Mouse (Mus musculus) embryo, embryonic 11.5 days (tissue): ENCODE measurements around the gene Serpina10.
"Not testable (repeated sequence)": the region's sequence is repeated elsewhere in the genome, so short reads cannot be mapped to it uniquely, and the experiment has no call there.

Experiments
- DNase-seq: peaks from one replicate; pipeline ENCODE4 v3.0.0-alpha.2; 2012; ENCODE audit warnings: low read depth, low spot score

Serpina10 gene

GRCm38 (mm10) chr12:103631203-103631612 lies at the start of gene Serpina10:
Serpina10 (minus strand) TSS chr12:103631444.
- no peak for DNase-seq

- DNase-seq, result not testable (repeated sequence)
Observed at GRCm38 (mm10) chr12:103679853-103680252, 48.6 kb upstream of the Serpina10 start.

- no peak for DNase-seq
Observed at GRCm38 (mm10) chr12:103676039-103676438, 44.8 kb upstream of the Serpina10 start, which contains the start of gene Serpina16. Serpina16 (minus strand) TSS chr12:103676139.

- DNase-seq, result no peak
Observed at GRCm38 (mm10) chr12:103673179-103673578, 41.9 kb upstream of the Serpina10 start.

GRCm38 (mm10) chr12:103671483-103671882 lies 40.2 kb upstream of the Serpina10 start:
- DNase-seq, result no peak

- no peak for DNase-seq
Observed at GRCm38 (mm10) chr12:103670964-103671363, 39.7 kb upstream of the Serpina10 start.

- DNase-seq, result no peak
Observed at GRCm38 (mm10) chr12:103670344-103670743, 39.1 kb upstream of the Serpina10 start.

- no peak for DNase-seq
Observed at GRCm38 (mm10) chr12:103665286-103665685, 34.0 kb upstream of the Serpina10 start.

- not testable (repeated sequence) for DNase-seq
Observed at GRCm38 (mm10) chr12:103662053-103662452, 30.8 kb upstream of the Serpina10 start.

- no peak for DNase-seq
Observed at GRCm38 (mm10) chr12:103660076-103660475, 28.8 kb upstream of the Serpina10 start.

- DNase-seq, result no peak
Observed at GRCm38 (mm10) chr12:103659171-103659570, 27.9 kb upstream of the Serpina10 start.

- DNase-seq, result no peak
Observed at GRCm38 (mm10) chr12:103657991-103658390, 26.7 kb upstream of the Serpina10 start.

GRCm38 (mm10) chr12:103656848-103657626 lies 25.8 kb upstream of the Serpina10 start, which contains the start of gene Serpina6:
Serpina6 (minus strand) TSS chr12:103657212.
- DNase-seq, result no peak

GRCm38 (mm10) chr12:103655123-103656044 lies 24.1 kb upstream of the Serpina10 start:
- DNase-seq, result no peak

GRCm38 (mm10) chr12:103653836-103654235 lies 22.6 kb upstream of the Serpina10 start:
- DNase-seq, result no peak

- DNase-seq, result no peak
Observed at GRCm38 (mm10) chr12:103646314-103646713, 15.1 kb upstream of the Serpina10 start.

GRCm38 (mm10) chr12:103644601-103645000 lies 13.4 kb upstream of the Serpina10 start:
- DNase-seq, result no peak

GRCm38 (mm10) chr12:103643818-103644217 lies 12.6 kb upstream of the Serpina10 start:
- DNase-seq, result no peak

GRCm38 (mm10) chr12:103643336-103643735 lies 12.1 kb upstream of the Serpina10 start:
- peak; percentile 47 for DNase-seq

- no peak for DNase-seq
Observed at GRCm38 (mm10) chr12:103635846-103636245, 4.6 kb upstream of the Serpina10 start.

- DNase-seq, result no peak
Observed at GRCm38 (mm10) chr12:103634430-103634829, 3.2 kb upstream of the Serpina10 start.

- DNase-seq, result no peak
Observed at GRCm38 (mm10) chr12:103616860-103617261, 14.4 kb downstream of the Serpina10 start.
